Mouse (Mus musculus) splenic B cell, adult 2 months (primary cell): ENCODE results near the gene Sufu.

ENCODE experiments used
- DNase-seq: peaks from one replicate; pipeline ENCODE4 v3.0.0-alpha.2; 2011; ENCODE audit warnings: low read depth, low spot score
- H3K27me3 ChIP-seq: 2 replicates; pipeline ENCODE4 v1.6.1; 2012; ENCODE audit warnings: mild to moderate bottlenecking, low read length, moderate library complexity, mixed read lengths; ENCODE audit not compliant: control insufficient read depth, poor library complexity, insufficient read depth, severe bottlenecking
- H3K36me3 ChIP-seq: 2 replicates; pipeline ENCODE4 v1.6.1; 2012; ENCODE audit warnings: mild to moderate bottlenecking, low read length, moderate library complexity, mixed read lengths; ENCODE audit not compliant: control insufficient read depth, poor library complexity, insufficient read depth, severe bottlenecking

The Sufu gene

DNA sequence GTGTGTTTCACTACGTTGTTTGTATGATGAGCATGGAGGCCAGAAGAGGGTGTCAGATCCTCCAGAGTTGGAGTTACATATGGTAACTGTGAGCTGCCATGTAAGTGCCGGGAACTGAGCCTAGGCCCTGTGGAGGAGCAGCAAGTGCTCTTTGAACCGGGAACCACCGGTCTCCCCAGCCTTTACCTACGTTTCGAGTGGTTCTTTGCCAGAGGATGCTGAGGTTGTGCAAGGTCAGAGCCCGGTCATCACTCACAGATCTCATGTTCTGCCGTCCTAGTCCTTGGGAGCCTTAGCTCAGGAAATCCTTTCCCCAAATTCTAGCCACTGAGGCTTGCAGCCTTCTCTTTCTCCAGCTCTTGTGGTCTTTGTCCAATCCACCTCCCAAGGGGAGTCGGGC lies 37.5 kb downstream of the Sufu start:
- Histone ChIP-seq H3K36me3 (no peaks in the 10 kb centered on the region), H3K27me3 (no peaks in the 10 kb centered on the region)
- DNase-seq = no peak

DNA sequence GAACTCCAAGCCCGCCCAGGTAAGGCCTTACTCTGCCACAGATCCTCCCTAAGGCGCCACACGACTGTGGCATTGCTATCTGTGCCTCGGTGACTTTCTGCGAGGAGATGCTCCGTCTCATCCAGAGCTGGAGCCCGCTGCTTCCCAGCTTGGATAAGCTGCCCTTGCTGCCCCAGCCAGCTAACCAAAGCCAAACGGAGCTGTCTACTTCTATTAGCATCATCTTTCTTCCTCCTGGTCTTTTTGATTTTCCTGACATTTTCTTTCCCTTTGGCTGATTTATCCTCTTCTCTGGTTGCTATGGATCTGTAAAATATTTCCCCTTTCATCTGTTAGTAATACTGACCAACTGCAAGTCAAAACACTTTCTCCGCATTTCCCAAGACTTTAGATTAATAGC lies 37.9 kb downstream of the Sufu start:
- no peak for DNase-seq
- H3K27me3 ChIP-seq = no peaks in the 10 kb centered on the region
- H3K36me3 ChIP-seq = no peaks in the 10 kb centered on the region

DNA sequence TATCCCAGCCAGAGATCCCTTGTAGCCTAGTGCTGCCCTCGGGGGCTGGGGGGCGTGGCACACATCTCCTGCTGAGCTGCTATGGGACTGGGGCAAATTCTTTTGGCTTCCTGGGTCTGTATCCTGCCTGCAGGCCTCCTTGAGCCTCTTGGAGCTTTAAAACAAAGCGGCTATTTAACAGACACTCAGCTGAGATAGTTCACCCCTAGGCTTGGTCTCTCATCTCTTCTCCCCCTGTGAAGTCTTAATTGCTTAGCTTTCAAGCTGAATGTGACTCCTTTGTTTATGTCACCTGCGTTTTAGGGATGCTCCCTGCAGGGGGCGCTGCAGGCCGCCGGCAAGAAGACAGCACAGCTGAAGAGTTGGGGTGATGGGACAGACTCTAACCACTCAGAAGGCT lies 38.8 kb downstream of the Sufu start:
- H3K36me3 ChIP-seq = no peaks in the 10 kb centered on the region
- DNase-seq = peak; percentile 68
- no peaks in the 10 kb centered on the region for H3K27me3 ChIP-seq

DNA sequence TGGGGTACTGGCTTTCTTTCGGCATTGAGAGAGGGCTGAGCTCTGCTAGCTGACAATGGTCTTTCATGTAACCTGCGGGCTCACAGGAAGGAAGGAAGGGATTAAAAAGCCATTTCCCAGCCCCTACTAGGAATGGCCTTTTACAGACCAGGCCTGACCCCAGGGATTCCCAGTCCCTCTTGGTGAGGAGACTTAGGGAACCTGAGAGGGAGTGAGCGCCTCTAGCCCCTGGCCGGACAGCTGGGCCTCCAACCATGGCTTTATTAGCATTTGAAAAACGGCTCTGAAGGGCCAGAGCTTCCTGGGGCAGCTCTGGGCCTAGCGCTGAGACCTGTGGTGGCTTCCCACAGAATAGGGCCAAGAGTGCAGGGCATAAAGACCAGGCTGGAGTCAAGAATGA lies 46.8 kb downstream of the Sufu start:
- no peaks in the 10 kb centered on the region for H3K27me3 ChIP-seq
- H3K36me3 ChIP-seq = no peaks in the 10 kb centered on the region
- DNase-seq = no peak

DNA sequence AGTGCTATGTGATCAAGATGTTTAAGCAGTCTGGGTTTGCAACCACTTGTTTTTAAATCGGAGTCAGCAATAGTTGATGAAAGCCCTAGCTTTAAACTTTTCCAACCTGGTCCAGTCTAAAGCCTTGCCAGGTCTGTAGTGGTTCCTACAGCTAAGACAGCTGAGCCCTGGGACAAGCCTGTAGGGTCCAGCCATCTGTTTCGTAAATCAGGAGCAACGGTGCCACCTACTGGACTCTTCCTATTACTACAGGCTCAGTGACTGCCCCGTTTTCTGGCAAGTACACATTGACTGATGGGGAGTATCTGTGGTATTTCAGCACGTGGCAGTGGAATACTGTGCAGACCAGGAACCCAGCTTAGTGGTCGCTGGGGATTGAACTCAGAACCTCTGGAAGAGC lies 47.5 kb downstream of the Sufu start:
- DNase-seq = peak; percentile 82
- H3K36me3 ChIP-seq = no peaks in the 10 kb centered on the region
- H3K27me3 ChIP-seq = no peaks in the 10 kb centered on the region

DNA sequence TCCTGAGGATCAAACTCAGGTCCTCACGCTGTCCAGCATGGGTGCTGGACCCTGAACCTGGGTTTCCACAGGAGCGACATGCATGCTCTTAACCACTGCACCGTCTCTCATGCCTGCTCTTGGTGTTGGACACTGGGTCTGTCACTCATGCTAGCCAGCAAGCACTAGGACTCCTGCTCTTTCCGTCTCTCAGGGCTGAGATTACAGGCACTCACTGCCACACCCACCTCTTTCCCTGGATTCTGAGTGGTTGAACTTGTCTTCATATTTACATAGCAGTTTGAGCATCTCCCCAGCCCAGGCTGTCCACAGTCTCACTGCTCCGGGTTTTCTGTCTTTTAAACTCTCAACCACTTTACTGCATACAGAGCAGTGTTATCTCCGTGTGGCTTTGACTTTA lies 48.9 kb downstream of the Sufu start:
- Histone ChIP-seq H3K27me3 (no peaks in the 10 kb centered on the region), H3K36me3 (no peaks in the 10 kb centered on the region)
- no peak for DNase-seq

DNA sequence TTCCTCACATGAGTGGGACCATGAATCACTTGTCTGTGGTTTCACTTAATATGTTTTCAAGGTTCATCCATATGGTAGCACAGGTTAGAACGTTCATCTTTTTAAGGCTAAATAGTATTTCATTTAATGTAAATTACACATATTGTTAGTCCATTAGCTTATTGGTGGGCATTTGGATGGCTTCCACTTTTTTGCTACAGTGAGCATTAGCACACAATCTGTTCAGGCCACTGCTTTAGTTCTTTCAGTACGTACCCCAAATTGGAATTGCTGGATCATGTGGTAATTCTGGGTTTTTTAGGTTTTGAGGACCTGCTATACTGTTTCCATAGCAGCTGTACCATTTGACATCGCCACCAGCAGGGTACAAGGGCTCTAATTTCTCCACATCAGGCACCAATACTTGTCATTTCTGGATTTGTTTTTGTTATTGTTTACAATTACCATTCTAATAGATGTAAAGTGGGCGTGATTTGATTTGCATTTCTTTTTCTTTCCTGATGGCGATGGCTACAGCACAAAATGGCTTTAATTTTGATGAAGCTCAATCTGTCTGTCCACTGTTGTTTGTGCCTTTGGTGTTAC lies 49.8 kb downstream of the Sufu start:
- no peaks in the 10 kb centered on the region for H3K27me3 ChIP-seq
- no peaks in the 10 kb centered on the region for H3K36me3 ChIP-seq
- DNase-seq = no peak

DNA sequence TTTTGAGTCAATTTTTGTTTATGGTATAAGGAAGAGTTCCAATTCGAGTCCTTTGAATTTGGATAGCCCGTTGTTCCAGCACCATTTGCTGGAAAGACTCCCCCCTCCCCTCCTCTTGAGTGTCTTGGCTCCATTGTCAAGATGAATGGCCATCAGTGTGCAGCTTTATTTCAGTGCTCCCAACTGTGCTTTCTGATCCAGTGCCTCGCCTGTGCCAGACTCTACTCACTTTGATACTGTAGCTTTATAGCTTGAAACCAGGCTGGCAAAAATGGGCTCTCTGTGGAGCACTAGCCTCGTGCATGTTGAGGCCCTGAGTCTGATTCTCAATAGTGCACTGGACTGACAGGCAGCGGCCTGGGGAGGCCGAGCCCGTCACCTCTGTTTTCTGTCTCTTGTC lies 50.4 kb downstream of the Sufu start:
- DNase-seq = no peak
- H3K36me3 ChIP-seq = no peaks in the 10 kb centered on the region
- H3K27me3 ChIP-seq = no peaks in the 10 kb centered on the region

DNA sequence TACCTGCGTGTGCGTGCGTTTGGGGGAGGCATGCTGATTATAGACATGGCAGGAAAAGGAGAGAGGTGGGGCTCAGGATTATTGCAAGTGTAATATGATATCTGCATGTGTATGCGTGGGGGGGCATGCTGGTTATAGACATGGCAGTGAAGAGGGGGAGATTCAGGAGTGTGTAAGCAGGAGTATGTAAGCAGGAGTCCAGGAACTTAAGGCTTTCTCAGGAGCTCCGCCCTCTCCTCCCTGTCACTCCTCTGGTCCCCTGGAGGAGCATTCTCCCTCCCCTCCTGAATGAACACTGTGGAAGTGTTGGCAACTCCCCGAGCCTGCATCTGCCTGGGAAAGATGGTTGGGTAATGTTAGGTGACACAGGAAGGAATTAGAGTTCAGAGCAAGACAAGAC lies 51.2 kb downstream of the Sufu start:
- no peak for DNase-seq
- H3K36me3 ChIP-seq = no peaks in the 10 kb centered on the region; the same call in 1 of the 2 replicates
- no peaks in the 10 kb centered on the region for H3K27me3 ChIP-seq

DNA sequence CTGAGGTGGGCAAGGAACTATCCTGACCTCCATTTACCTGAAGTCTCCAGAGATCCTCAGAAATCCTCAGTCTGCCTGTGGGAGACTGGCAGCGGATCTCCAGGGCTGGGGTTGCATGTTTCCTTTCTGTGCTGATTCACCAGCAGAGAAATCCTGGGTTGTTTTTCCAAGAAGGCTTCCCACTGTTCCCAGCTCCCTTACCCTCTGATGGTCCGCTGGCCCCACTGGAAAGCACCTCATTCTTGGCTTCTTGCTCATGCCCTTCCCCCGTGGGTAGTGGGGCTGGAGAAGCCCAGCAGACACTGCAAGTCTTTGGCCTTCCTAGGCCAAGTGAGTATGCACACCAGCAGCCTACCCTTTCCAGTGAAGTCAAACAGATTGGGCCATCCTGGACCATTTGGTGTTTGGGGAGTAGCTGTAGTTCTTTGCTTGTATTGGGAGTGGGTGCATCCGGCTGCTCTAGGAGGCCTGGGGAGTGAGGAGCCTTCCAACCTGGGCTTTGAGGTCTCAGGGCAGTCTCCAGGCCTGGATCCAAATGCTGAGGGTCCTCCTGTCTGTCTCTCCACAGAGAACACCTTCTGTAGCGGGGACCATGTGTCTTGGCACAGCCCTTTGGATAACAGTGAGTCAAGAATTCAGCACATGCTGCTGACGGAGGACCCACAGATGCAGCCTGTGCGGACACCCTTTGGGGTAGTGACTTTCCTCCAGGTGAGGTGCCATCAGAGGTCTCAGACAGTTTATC lies 52.7 kb downstream of the Sufu start:
- no peak for DNase-seq
- Histone ChIP-seq H3K27me3 (no peaks in the 10 kb centered on the region), H3K36me3 (no peaks in the 10 kb centered on the region; the same call in 1 of the 2 replicates)

DNA sequence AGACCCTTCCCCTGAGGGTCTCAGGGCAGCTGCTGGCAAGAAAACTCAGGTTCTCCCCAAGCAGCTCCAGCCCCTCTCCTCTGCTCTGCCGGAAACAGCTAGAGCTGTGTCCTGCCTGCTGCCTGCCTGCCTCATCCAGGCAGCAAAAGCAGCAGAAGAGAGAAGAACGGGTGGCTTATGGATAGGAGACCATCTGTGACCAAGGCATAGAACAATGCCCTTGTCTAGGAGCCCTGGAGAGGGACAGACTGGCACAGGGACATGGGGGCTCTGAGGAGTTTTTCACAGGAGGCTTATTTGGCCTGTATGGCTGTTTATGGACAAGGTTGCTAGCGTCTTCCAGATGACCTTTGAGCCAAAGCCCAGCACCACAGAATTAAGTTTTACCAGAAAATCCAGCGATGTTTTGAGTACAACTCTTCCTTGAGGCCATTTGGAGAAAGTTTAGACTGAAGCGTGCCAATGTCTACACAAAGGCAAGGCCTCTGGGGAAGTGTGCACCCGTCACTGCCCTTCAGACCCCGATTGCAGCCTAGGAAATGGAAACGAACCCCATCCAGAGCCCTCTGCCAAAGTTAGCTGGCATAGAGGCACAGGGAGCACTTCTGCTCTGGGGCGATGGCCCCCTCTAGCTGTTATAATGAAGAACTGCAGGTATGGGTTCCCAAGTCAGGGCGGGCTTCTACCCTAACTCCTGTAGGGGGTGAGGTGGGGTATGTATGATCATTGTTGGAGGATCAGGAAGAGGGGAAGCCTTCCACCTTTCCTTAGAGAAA lies 55.5 kb downstream of the Sufu start:
- H3K36me3 ChIP-seq = no peaks in the 10 kb centered on the region; the same call in 1 of the 2 replicates
- H3K27me3 ChIP-seq = no peaks in the 10 kb centered on the region
- peak; percentile 75 for DNase-seq

DNA sequence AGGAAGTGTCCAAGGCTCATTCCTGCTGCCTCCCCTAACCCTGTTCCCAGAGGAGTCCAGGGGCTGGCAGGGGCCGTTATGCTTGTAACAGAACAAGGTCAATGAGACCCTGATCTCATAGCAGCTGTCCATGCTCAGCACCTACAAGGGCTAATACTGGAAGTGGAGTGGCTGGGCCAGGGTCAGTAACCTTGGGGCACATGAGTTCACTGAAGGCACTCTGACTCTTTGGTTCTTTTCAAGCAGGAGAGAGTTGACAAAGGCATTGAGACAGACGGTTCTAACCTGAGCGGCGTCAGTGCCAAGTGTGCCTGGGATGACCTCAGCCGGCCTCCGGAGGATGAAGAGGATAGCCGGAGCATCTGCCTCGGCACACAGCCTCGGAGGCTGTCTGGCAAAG lies 56.2 kb downstream of the Sufu start:
- Histone ChIP-seq H3K36me3 (no peaks in the 10 kb centered on the region; the same call in 1 of the 2 replicates), H3K27me3 (no peaks in the 10 kb centered on the region)
- DNase-seq = no peak

DNA sequence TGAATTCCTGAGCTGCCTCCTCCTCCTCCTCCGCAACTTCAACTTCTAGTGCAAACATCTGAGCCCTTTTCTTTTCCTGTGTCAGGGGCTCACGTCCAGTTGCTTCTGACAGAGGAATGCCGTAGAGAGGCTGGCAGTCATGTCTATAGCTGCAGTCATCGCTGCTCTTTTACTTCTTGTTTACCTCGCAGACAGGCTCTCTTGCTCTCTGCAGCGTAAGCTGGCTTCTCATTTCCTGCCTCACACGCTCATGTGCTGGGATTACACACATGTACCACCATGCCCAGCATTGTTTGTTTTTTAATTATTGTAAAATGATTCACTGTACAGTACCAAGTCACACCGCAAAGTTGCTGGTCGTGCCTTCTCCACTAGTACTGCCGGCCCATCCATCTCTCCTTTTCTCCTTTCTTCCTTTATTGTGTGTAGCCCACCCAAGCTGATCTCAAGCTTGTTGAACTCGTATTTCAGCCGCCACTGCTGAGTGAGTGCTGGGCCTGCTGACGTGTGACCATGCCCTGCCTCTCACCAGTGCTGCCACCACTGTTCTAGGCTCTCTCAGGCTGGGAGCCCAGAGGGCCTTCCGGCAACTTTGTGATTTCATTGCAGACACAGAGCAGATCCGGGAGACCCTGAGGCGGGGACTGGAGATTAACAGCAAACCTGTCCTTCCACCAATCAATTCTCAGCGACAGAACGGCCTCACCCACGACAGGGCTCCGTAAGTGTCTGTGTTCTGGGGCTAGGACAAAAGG lies 57.6 kb downstream of the Sufu start:
- H3K36me3 ChIP-seq = no peaks in the 10 kb centered on the region; the same call in 1 of the 2 replicates
- H3K27me3 ChIP-seq = no peaks in the 10 kb centered on the region
- peak; percentile 53 for DNase-seq

DNA sequence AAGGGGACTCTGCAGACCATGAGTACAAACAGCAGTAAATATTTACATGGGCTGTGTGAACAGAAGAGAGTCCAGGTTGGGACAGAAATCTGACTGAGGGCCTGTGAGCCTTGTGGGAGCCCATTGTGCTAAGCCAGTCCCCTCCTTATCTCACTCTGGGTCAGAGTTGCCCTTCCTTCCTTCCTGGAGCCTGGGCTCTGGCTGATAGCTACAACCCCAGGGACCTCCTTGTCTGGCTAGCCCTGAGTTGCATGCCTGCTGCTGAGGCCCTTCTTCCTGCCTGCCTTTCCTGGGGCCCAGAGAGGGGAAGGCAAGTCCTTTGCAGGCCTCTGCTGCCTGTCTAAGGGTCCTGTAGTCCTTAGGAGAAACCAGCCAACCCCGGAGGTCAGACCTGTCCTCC lies 58.3 kb downstream of the Sufu start:
- H3K27me3 ChIP-seq = no peaks in the 10 kb centered on the region
- no peak for DNase-seq
- H3K36me3 ChIP-seq = no peaks in the 10 kb centered on the region; the same call in 1 of the 2 replicates
